Mouse (Mus musculus): ENCODE data around the gene Itih5. TPM values are rescaled to one million over a fixed set of nuclear protein-coding genes. Genes with fewer than 3 reads are reported as not detected.

The Itih5 gene
- polyA plus RNA-seq (2012; ENCODE audit: insufficient read depth, insufficient read length, missing spikeins): 48.7 and 77.9 TPM in 2 replicates

DNA sequence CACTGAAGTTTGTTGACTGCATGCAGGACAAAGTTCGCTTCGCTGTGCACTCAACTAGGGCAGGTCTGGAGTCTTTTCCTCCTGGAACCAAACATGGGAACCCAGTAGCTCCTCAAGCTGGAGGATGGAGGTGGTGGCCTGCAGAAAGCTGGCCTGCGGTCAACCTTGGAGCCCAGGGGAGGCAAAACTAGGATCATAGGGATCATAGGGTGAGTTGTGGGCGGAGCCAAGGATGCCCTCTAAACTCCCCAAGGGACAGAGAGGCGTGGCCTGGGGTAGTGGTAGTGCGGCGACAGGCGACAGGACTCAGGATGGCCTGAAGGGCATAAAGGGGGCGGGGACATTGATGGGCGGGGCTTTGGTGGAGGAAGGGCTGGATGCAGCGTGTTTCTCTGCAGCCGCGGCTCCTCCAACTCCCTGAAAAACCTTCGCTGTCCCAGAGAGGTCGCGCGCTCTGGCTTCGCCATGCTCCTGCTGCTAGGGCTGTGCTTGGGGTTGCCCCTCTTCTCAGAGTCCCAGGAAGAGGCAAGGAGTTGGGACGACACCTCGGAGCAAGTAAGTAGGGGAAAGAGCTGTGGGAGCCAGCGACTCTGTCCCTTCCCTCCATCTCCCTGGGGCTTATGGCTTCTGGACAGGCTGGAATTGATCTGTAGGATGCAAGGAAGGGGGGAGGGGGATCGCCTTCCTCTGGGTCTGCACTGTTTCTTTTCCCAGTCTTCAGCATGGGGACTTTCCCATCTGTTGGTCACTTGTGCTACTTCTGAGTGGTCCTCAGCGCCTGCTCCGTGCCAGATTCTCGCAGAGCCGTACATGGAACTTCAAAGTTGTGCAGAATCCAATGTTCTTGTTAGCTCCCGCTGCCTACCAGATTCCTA lies at the start of gene Itih5:
TSS of gene Itih5 (plus strand) at position 371 of the 875 bp plus-strand sequence.
- H3K27ac ChIP-seq (replicated peaks; ENCODE audit: low read depth, low read length): peak within 1 kb of the TSS; percentile 50
- H3K4me1 ChIP-seq (ENCODE audit: control insufficient read depth, insufficient read depth, insufficient read length, low read length): peaks cover 11% of the 10 kb centered on the region
- H3K4me3 ChIP-seq (ENCODE audit: insufficient read depth, low read depth, low read length): peak within 1 kb of the TSS; percentile 69

DNA sequence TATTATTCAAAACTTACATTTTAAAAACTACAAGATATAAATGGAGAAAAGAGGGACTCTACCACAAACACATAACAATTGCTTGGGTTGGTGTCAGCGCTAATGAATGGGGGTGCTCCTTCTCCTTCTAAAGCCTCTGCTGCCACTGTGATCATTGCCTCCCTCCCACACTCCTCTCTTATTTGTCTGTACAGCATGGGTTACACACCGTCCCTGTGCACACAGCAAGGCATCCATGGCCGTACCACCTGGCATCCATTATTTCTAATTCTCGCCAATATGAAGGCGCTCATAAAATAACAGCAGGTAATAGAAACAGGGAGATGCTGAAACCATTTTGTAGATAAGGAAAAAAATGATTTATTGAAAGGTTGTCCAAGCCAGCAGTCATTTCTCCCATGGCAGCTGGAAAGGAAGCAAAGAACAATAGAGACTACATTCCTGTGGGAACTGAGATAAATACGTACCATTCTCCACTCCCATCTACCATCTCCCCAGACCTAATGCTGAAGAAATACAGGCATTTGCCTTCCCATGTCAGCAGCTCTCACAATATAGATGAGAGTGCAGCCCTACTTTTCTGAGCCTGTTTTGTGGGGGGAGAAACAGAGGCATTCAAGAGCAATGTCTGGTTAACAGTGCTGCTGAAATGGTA lies 44.7 kb upstream of the Itih5 start:
- Histone ChIP-seq H3K4me1 (ENCODE audit: control insufficient read depth, insufficient read depth, insufficient read length, low read length) (no peaks in the 10 kb centered on the region), H3K4me3 (ENCODE audit: insufficient read depth, low read depth, low read length) (no peak overlapping the region), H3K27ac (replicated peaks; ENCODE audit: low read depth, low read length) (no peak overlapping the region)

DNA sequence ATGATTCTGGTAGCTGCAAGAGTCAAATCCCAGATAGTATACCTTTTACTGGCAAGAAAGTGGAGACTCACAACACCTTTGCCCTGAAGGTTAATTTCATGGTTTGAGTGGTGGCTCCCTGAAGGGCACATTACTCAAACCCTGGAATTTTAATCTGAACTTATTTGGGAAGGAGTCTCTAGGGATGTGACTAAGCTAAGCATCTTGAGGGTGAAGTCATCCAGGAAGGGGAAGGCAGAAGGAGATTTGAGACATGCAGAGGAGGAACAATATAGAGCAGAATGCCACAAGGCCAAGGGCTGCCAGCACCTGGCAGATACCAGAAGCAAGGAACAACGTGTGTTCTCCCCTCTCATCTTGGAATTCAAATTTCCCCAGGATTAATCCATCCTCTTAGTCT lies 34.6 kb upstream of the Itih5 start:
- no peak overlapping the region for H3K4me3 ChIP-seq (ENCODE audit: insufficient read depth, low read depth, low read length)
- H3K4me1 ChIP-seq (ENCODE audit: control insufficient read depth, insufficient read depth, insufficient read length, low read length): no peaks in the 10 kb centered on the region
- no peak overlapping the region for H3K27ac ChIP-seq (replicated peaks; ENCODE audit: low read depth, low read length)

DNA sequence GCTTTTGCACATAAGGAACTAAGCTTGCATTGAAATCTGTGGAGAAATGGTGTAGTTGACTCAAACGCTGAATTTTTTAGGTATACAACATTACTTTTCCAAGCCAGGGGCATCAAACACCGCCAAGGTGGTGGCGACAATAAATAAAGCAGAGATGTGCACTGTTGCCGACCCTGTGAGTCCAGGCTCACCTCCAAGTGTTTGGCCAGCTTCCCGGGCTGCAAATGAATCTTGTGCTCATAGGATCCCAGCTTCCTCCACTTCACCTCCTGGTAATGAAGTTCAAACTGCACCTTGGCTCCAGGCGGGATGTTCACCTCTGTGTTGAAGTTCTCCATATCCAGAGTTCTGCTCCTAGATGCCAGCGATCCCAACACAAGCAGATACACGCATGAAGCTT lies 34.1 kb upstream of the Itih5 start:
- Histone ChIP-seq H3K4me1 (ENCODE audit: control insufficient read depth, insufficient read depth, insufficient read length, low read length) (no peaks in the 10 kb centered on the region), H3K27ac (replicated peaks; ENCODE audit: low read depth, low read length) (no peak overlapping the region), H3K4me3 (ENCODE audit: insufficient read depth, low read depth, low read length) (no peak overlapping the region)

DNA sequence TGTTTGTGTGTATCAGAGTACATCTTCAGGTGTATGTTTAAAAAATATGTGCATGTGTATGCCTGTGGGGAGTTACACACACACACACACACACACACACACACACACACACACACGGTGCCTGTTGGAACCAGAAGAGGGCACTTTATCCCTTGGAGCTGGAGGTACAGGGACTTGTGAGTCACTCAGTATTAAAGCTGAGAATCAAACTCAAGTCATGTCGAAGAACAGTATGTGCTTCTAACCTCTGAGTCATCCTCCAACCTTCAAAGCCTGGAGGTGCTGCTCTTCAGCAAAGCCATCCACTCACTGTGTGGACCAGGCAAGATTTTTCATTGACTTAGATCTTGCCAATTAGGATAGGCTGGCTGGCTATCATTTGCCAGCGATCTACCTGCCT lies 31.5 kb upstream of the Itih5 start:
- Histone ChIP-seq H3K27ac (replicated peaks; ENCODE audit: low read depth, low read length) (no peak overlapping the region), H3K4me1 (ENCODE audit: control insufficient read depth, insufficient read depth, insufficient read length, low read length) (no peaks in the 10 kb centered on the region), H3K4me3 (ENCODE audit: insufficient read depth, low read depth, low read length) (no peak overlapping the region)

DNA sequence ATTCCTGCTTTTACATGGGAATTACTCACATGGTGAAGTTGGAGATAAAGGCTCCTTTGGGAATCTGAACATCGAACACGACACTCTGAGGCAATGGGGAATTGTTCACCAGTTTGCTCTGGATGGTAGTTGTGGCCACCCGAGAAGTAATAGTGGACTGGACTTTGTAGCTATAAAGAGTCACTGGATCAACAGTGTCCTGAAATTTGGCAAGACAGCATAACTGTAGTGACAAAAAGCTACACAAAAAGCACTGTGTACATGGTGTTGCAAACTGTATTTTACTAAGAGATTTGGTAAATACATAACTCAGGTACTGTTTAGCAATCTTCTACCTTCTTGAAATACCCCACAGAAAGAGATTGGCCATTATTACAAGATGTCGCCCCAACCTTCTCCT lies 27.2 kb upstream of the Itih5 start:
- no peak overlapping the region for H3K4me3 ChIP-seq (ENCODE audit: insufficient read depth, low read depth, low read length)
- H3K4me1 ChIP-seq (ENCODE audit: control insufficient read depth, insufficient read depth, insufficient read length, low read length): no peaks in the 10 kb centered on the region
- H3K27ac ChIP-seq (replicated peaks; ENCODE audit: low read depth, low read length): no peak overlapping the region

DNA sequence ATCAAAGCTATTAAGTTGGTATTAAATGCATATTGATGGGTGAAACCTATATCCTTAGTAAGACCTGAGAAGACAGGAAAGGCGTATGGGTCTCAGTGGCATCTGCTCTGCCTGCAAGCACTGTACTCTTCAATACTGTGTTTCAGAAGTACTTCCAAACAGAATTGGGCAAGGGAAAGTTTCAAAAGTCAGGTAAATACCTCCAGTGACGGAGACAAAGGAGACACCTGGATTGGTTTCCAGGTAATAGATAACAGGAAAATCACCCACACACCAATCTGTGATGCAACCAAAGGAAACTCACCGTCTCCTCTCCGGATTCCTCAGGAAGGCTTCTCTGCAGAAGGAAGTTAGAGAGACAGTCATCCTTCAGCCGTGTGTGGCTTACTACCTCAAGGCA lies 25.9 kb upstream of the Itih5 start:
- H3K4me1 ChIP-seq (ENCODE audit: control insufficient read depth, insufficient read depth, insufficient read length, low read length): no peaks in the 10 kb centered on the region
- H3K4me3 ChIP-seq (ENCODE audit: insufficient read depth, low read depth, low read length): no peak overlapping the region
- H3K27ac ChIP-seq (replicated peaks; ENCODE audit: low read depth, low read length): no peak overlapping the region

DNA sequence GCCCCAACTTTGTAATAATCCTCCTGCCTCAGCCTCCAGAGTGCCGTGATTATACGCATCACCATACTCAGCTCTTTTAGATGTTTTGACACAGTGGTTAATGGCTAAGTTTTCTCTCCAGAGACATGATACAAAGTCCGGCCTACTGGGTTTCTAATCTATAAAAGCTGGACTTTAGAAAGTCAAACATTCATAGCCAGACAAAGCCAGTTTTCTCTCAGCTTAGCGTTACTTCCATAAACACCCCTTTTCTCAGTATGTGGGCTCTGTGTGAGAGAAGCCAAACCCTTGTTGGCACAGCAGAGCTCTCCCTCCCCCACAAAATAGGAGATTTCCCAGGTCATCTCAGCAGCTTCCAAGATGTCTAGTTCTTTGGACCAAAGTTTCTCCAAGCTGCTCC lies 24.8 kb upstream of the Itih5 start:
- Histone ChIP-seq H3K4me3 (ENCODE audit: insufficient read depth, low read depth, low read length) (no peak overlapping the region), H3K4me1 (ENCODE audit: control insufficient read depth, insufficient read depth, insufficient read length, low read length) (no peaks in the 10 kb centered on the region), H3K27ac (replicated peaks; ENCODE audit: low read depth, low read length) (no peak overlapping the region)

DNA sequence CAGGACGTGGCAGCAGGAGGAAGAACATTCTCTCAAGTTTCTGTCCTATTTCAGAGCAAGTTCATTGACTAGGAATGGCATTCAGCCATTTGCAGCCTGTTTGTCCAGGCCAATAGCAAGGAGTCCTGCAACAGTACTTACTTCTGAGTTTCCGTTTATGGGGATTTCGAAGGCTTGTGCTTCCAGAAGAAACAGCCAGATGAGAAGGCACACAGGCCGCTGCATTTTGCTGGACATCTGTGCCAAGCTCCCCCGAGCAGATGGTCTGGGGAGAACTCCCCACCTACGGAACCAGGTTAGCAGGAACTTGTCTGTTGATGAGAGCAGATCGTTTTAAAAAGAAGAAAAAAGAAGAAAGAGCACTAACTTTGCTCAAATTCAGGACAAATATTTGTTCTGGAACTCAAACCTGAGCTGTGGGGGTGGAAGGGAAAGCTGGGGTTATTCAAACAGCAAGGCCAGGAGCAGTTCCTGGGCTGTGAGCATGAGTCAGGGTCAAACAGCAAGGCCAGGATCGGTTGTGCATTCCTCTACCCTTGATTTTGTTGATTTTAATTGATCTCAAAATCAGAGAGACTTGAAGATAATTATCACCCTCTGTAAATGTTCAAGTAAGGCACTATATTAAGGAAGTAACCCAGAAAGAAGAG lies 22.9 kb upstream of the Itih5 start:
- Histone ChIP-seq H3K27ac (replicated peaks; ENCODE audit: low read depth, low read length) (no peak overlapping the region), H3K4me1 (ENCODE audit: control insufficient read depth, insufficient read depth, insufficient read length, low read length) (no peaks in the 10 kb centered on the region), H3K4me3 (ENCODE audit: insufficient read depth, low read depth, low read length) (no peak overlapping the region)

DNA sequence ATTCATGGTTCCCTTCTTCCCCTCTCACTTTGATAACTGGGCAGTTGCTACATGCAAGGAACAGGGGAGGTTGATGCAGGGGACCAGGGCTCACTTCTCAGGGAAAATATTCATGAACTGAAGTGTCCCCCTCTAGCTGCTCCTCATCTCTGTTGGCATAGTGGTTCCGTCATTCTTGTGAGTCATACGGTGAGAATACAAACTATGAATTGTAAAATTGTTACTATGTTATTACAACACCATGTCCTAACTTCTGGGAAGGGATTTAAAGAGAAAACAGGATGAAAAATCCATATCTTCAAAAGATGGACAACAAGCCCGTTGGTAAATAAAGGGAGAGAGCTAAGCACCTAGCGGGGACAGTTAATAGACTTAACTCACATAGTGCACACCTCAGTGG lies 22.1 kb upstream of the Itih5 start, which contains the start of gene Itih2:
TSS of gene Itih2 (minus strand) at position 101 of the 400 bp plus-strand sequence.
- Histone ChIP-seq H3K4me3 (ENCODE audit: insufficient read depth, low read depth, low read length) (no peak within 1 kb of the TSS), H3K4me1 (ENCODE audit: control insufficient read depth, insufficient read depth, insufficient read length, low read length) (no peaks in the 10 kb centered on the region), H3K27ac (replicated peaks; ENCODE audit: low read depth, low read length) (no peak within 1 kb of the TSS)

DNA sequence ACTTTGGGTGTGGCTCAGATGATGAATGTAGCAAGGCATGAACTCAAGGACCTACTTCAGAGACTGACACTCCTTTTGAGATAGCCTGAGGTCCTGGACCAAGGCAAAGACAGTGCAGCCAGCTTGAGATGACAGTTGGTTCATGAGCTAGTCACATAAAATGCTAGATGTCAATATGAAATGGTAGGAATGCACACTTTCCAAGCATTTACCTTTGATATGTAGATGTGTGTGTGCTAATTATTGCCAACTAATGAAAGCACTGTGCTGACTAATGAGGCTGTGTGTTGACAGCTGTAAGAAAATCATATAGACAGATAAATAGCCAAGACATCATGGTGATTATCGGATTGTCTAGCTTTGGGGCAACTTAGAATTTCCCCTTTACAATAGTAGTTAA lies 21.2 kb upstream of the Itih5 start:
- no peak overlapping the region for H3K4me3 ChIP-seq (ENCODE audit: insufficient read depth, low read depth, low read length)
- H3K4me1 ChIP-seq (ENCODE audit: control insufficient read depth, insufficient read depth, insufficient read length, low read length): no peaks in the 10 kb centered on the region
- H3K27ac ChIP-seq (replicated peaks; ENCODE audit: low read depth, low read length): no peak overlapping the region

DNA sequence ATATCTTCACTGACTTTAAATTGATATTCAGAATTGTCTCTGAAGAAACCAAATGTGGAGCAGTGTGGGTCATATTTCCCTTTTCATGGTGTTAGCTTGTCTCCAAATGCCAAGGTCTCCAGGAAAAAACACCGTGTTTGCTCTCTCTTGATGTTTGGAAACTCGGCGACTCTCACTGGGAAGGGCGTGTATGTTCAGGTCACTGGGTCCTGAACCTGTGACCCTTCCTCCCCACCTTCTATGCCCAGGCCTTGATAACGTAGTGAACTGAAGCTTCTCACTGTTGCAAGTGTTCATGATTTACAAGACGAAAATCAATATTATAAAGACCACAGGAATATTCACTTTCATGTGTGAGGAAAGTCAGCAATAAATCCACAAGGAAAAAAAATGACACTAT lies 19.4 kb upstream of the Itih5 start:
- Histone ChIP-seq H3K4me1 (ENCODE audit: control insufficient read depth, insufficient read depth, insufficient read length, low read length) (no peaks in the 10 kb centered on the region), H3K4me3 (ENCODE audit: insufficient read depth, low read depth, low read length) (no peak overlapping the region), H3K27ac (replicated peaks; ENCODE audit: low read depth, low read length) (no peak overlapping the region)

DNA sequence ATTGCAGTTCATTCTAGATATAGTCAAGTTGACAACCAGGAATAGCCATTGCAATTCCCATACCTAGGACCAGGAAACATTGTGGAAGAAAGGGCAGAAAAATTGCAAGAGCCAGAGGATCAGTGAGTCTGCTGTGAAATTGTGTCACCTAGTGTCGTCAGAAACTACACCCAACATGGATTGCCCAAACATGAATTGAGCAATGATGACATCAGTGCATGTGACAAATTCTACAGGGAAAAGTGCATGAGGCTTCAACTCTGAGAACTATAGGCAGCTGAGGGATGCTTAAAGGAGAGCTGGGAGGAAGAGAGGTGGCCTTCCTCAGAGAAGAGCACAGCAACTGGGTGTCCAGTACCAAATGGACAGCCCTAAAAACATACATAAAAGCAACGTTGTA lies 16.1 kb upstream of the Itih5 start:
- Histone ChIP-seq H3K4me1 (ENCODE audit: control insufficient read depth, insufficient read depth, insufficient read length, low read length) (no peaks in the 10 kb centered on the region), H3K27ac (replicated peaks; ENCODE audit: low read depth, low read length) (no peak overlapping the region)

DNA sequence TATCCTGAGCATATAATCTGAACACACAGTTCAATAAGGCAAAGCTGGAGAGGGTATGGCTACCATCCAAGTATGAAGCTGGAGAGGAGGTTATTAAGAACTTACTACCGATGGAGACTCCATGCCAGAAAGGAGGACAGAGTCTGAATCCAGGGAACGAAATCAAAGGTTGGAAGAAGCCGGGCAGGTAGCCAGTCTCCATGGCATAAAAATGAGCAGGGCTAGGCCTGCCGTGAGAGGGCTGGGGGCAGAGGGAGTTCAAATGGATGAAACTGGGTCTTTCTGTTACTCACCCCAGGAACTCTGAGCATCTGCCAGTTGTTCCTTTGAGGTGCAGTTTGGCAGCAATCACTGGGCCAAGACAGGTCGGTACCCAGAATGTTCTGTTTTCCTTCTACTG lies 12.9 kb upstream of the Itih5 start:
- Histone ChIP-seq H3K27ac (replicated peaks; ENCODE audit: low read depth, low read length) (no peak overlapping the region), H3K4me3 (ENCODE audit: insufficient read depth, low read depth, low read length) (no peak overlapping the region), H3K4me1 (ENCODE audit: control insufficient read depth, insufficient read depth, insufficient read length, low read length) (no peaks in the 10 kb centered on the region)

More for the DNA sequence above, 16.1 kb upstream of the Itih5 start:
- no peak overlapping the region for H3K4me3 ChIP-seq (ENCODE audit: insufficient read depth, low read depth, low read length)

Data from brown adipose tissue, adult 24 weeks (tissue).